Mouse (Mus musculus) layer of hippocampus, adult 8-10 months (tissue): ENCODE results near the gene Myg1. TPM values are rescaled to one million over a fixed set of nuclear protein-coding genes. Genes with fewer than 3 reads are reported as not detected.

Experiments used
- DNase-seq, 2 experiments: peaks; one replicate each; pipeline ENCODE4 v3.0.0; 2022; ENCODE audit warnings: low spot score in 2 of 2
- total RNA-seq, 4 experiments: library from RNA; stranded (reverse); gene quantifications; 2 replicates each; pipeline ENCODE4 v1.2.4; 2022

Gene Myg1
- total RNA-seq, 4 experiments from 2014 or later, result 66.5 to 76.4 (median 71.6) TPM

- DNase-seq, result no peak
Observed at GRCm38 (mm10) chr15:102344490-102344889, 13.0 kb downstream of the Myg1 start.

- DNase-seq, result no peak
Observed at GRCm38 (mm10) chr15:102346444-102346843, 14.9 kb downstream of the Myg1 start.

GRCm38 (mm10) chr15:102350138-102350941 lies 18.8 kb downstream of the Myg1 start, which contains the start of gene Aaas:
Gene Aaas (minus strand): TSS chr15:102350771.
- peak; percentile 90 to 95 for DNase-seq

GRCm38 (mm10) chr15:102350942-102351291 lies 19.4 kb downstream of the Myg1 start:
- no peak for DNase-seq

DNA sequence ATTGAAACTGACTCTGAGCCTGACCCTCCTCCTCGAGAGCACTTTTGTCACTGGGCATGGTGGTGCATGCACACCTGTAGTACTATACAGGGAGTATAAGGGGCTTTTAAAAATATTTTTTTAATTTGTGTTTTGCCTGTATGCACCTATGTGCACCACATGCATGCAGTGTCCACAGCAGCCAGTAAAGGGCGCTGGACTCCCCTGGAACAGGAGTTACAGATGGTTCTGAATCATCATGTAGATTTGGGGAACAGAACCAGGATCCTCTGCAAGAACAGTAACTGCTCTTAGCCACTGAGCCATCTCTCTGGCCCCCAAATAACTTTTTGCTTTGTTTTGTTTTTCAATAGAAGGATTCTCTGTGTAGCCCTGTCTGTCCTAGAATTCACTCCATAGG lies 20.7 kb downstream of the Myg1 start:
- DNase-seq, result no peak

GRCm38 (mm10) chr15:102353986-102354385 lies 22.5 kb downstream of the Myg1 start:
- DNase-seq, result no peak

DNA sequence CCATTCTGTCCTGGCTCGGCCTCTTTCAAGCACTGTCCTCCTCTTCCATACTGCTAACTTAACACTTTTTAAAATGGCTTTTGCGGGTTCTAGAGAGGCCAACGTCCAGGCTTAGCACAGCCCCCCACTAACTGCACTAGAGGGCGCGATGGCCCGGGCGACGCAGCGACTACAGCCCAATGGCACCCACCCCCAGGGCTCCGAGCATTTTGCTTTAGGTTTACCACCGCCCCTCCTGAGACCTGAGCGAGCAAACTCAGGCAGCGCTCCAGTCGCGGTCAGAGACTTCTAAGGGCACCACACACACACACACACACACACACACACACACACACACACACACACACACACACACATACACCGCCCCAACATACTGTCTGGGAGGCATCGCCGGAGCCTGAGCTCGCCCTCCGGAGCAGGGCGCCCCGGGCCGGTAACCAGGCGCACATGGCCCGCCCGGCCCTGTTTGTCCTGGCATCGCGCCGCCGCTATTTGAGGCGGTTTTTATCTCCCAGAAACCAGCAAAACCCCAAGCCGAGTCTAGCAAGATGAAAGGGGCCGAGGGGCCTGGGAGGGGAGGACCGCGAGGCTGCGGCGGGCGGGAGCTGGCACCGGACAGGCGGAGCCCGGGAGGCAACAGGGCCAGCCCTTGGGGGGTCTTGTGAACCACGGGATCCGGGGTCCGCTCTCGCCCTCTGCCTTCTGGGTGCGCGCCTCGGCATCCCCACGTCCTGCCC lies 23.8 kb downstream of the Myg1 start:
- DNase-seq, result peak in 1 of 2 experiments; percentile 23

DNA sequence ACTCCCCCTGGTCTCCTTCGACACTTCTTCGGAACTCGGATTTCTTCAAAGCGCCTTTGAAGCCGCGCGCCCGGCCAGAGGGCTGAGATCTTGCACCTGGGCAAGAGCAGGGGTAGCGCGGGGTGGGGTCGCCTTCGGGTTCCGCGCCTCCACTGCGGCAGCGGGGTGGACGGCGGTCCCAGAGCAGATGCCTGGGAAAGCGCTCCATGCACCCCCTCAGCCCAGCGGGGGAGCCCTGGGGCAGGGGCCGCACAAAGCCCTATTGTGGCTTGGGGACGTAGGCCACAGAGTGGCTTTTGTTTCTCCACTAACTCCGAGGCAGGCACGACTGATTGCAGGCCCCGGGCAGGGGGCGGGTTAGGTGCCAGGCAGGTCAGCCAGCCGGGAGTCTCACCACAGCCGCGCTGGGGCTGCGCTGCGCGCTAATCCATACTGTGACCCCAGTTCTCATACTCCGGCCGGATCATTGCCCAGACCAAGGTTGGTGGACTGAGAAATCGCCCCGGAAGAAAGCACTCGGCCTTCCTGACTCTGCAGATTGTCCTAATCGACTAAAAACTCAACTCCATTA lies 24.4 kb downstream of the Myg1 start:
- DNase-seq, result peak; percentile 54 to 61

DNA sequence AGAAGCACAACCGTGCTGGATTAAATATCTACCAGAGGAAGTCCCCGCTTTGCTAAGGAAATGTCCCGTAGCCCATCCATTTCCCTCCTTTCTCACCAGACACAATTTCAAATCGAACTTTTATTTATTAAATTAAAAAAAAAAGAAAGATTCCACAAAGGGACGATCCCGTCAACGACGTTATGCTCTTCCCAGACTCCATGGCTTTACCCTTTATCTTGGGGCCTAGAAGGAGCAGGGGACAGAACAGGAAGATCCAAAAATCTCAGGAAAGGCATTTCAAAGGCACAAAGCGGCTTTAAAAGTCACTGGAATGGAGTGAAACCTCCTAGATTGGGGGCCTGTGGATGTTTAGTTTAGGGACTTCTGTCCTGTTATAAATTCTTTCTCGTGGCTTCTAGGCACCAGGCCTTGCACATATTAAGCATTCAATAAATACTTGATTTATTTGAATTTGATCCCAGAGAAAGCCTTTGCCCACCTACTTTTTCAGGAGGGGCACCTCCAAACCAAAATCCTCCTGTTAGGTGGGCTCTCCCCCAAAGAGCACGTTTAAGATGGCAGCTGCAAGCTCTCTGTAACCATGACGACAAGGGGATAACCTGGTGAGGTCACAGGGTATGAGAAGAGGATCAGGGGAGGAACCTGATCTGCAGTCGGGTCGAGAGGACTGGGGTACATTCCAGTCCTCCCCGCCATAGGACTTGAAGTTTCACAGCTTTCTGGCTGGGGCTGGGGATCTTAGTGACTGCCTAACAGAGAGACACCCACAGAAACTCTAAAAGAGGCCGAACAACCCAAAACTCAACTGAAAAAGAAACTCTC lies 25.2 kb downstream of the Myg1 start:
- no peak for DNase-seq

DNA sequence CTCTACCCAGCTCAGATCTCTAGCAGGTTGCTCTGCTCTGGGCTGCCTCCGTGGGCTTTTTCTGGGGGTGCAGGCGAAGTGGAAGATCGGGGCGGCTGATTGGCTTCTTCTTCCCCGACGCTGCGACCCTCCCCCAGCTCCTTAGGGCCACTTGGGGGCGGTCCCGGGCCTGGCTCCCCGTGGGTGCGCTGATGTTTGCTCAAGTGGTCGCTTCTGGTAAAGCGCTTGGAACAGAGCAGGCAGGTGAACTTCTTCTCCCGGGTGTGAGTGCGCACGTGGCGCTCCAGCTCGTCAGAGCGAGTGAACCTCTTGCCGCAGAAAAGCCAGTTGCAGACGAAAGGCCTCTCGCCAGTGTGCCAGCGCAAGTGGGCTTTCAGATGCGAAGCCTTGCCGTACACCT lies 26.6 kb downstream of the Myg1 start:
- DNase-seq, result no peak

GRCm38 (mm10) chr15:102358834-102359233 lies 27.3 kb downstream of the Myg1 start:
- DNase-seq, result no peak

GRCm38 (mm10) chr15:102362648-102363047 lies 31.1 kb downstream of the Myg1 start:
- no peak for DNase-seq

GRCm38 (mm10) chr15:102364678-102365077 lies 33.2 kb downstream of the Myg1 start:
- DNase-seq, result no peak

GRCm38 (mm10) chr15:102366238-102366637 lies 34.7 kb downstream of the Myg1 start:
- no peak for DNase-seq

DNA sequence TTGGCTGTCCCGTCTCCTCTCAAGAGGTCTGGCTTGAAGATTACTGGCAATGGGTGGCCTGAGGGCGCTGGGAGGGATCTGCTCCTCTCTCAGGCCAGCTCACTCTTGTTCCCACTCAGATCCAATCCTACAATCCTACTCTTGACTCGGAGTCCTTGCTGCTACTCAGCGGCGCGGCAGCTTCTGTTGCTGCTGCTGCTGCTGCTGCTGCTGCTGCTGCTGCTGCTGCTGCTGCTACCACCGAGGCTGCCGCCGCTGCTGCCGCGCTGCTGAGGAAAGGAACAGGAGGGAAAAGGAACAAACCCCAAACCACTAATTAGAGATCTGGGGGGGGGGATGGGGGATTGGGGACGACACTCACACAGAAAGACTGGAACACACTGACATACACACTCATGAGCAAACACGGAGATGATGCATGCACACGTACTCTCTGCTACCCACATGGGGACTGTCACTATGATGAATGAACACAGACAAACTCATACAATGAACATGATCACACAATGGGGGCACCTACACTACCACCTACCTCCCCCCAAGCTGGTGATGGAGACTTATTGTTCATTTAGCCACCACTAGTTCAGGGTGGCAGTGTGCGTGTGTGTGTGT lies 35.3 kb downstream of the Myg1 start, which contains the start of gene Sp7:
Sp7 (minus strand) TSS at position 450 of the 612 bp plus-strand sequence.
- DNase-seq, result no peak

GRCm38 (mm10) chr15:102369972-102370371 lies 38.5 kb downstream of the Myg1 start:
- no peak for DNase-seq

DNA sequence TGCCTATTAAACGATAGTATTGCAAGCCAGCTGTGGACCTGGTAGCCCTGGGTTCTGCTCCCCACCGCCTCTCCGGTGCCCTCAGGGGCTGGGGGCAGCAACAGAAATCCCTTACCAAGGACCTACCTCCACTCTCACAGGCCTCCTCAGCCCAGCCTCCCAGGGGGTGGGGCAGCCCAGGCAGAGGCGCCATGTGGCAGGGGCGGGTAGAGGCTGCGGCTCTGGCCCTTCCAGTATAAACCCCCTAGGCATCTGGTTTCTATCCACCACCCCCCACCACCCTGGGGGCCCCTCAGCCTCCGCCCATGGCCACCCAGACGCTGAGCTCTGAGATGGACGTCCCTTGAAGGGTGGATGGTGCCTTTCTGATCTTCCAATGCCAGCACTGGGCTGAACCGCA lies 39.2 kb downstream of the Myg1 start:
- no peak for DNase-seq

DNA sequence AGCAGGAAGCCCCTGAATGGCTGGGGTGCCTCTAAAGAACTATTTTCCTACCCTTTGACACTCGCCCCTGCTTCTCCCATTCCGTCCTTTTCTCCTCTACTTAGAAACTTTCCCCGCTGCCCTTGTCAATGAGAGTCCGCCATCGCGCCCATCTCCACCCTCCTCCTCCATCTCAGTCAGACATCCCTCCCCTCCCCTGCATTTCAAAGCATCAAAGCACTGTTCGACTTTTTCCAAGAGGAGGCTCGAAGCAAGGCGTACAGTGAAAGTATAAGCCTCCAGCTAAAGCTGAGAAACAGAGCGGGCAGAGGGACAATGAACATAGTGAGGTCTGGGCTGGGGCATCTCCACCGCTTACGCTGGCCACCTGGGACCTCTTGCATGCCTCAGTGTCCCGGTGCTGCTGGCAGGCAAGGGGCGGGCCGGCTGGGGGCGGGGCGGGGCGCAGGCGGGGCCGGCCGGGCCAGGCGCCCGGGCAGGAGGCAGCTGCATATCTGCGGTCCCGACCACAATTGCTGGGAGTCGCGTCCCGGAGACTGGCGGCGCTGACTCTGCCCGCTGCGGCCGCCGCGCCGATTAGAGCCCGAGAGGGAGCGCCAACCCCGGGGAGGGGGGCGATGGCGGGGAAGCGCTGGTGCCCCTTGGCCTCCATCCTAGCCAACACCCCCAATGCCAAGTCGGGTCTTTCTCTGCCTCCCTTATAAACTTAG lies 45.1 kb downstream of the Myg1 start:
- DNase-seq, result peak in 1 of 2 experiments; percentile 19

DNA sequence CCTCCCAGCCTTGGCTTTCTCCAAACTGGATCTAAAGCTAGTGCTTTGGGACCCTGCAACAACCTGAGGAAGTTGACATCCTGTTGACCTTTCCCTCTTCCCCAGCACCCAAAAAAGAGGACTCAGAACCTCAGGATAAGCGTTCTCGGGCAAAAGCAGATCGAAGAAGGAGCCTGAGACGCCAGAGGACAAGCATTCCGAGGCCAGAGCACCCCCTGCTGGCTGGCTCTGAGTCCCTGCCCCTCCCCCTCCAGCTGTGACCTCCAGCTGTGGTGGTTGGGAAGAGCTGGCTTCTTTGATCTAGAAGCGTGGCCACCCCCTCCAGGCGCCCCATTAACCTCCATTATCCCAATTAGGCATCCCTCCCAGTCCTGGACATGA lies 45.6 kb downstream of the Myg1 start:
- peak; percentile 65 to 68 for DNase-seq

GRCm38 (mm10) chr15:102377810-102378262 lies 46.3 kb downstream of the Myg1 start:
- DNase-seq, result no peak
